Mouse (Mus musculus) brain, embryonic 14.5 days (tissue): ENCODE measurements around the gene Slitrk3.

ENCODE experiments used
- CTCF ChIP-seq: fragments of 200-500 bp; IDR thresholded peaks from 2 replicates; pipeline ENCODE4 v1.5.1; 2012; ENCODE audit warnings: inconsistent platforms, mild to moderate bottlenecking, moderate library complexity, borderline replicate concordance; ENCODE audit not compliant: insufficient read depth, insufficient read length; ENCODE audit errors: extremely low read depth
- POLR2A ChIP-seq: fragments of 200-500 bp; IDR thresholded peaks from 2 replicates; pipeline ENCODE4 v1.6.1; 2012; ENCODE audit warnings: mild to moderate bottlenecking, inconsistent platforms, borderline replicate concordance; ENCODE audit not compliant: poor library complexity, insufficient read depth, insufficient read length, severe bottlenecking; ENCODE audit errors: extremely low read depth

DNA sequence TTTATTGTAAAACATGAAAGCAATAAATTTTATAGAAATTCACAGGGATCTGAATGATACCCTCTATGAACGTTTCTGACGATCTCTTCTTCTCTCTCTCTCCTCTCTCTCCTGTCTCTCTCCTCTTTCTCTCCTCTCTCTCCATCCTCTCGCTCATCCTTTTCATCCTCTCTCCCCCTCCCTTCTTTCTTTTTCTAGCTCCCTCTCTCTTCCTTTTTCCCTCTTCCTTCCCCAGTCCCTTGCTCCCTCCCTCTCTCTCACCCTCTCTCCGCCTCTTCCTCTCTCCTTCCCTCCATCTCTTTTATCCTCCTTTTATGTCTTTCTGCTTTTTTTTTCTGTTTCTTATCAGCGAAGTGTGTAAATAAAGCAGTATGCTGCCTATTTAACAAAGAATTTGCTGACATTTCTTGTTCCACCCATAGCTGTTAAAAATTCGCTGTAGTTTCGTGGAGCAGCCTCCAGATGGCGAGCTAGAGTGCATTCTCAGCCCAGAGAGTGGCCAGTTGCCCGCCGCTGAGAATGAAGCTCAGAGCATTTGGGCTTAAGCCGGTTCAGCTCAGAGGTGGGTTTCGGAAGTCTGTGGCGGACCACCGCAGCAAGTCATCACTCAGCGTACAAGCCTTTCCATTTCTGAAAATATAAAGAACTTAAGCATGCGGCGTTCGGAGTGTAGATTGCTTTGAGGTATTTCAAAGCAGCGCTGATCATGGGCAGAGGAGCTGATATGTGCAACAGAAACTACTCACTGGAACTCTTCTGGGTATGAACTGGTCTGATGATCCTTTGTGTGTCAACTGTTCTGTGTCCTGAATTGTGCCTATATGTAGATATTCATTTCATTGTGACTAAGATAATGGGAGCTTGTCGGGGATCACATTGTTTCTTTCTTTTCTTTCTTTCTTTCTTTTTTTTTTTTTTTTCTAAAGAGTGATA is 8.5 kb upstream of the Slitrk3 start:
- TF ChIP-seq CTCF (peak; percentile 79), POLR2A (no peak)
